Mouse (Mus musculus) naive thymus-derived CD4-positive, alpha-beta T cell, adult 5 months (primary cell): ENCODE data around the gene Arf6. TPM values are rescaled to one million over a fixed set of nuclear protein-coding genes. Genes with fewer than 3 reads are reported as not detected.

Source experiments
- polyA plus RNA-seq: library from polyadenylated mRNA; unstranded; fragments of 100-300 nt; shearing (Covaris generic); gene quantifications from one replicate; pipeline ENCODE4 v1.2.1, GENCODE M21; 2017

Arf6 gene
- 303 TPM for polyA plus RNA-seq

GRCm38 (mm10) chr12:69371854-69372671 is at the start of gene Arf6, which contains the start of gene Gm9887:
Arf6 (plus strand) TSS chr12:69372150.
Gm9887 (minus strand) TSS chr12:69372458.

GRCm38 (mm10) chr12:69356546-69357299 is 15.2 kb upstream of the Arf6 start, which contains the start of gene Nemf:
Nemf (minus strand) TSS chr12:69357165.

Other genes with a start within 250 kb of the Arf6 start
- 3,261 TPM for gene Rps29, start 213.0 kb upstream of the Arf6 start, polyA plus RNA-seq
- not detected for gene Lrr1, start 203.3 kb upstream of the Arf6 start, polyA plus RNA-seq
- gene Rpl36al, start 188.1 kb upstream of the Arf6 start, polyA plus RNA-seq: 348 TPM
- 46.2 TPM for gene Mgat2, start 188.0 kb upstream of the Arf6 start, polyA plus RNA-seq
- 10.6 TPM for gene Gm49383, start 175.0 kb upstream of the Arf6 start, polyA plus RNA-seq
- gene Dnaaf2, start 173.7 kb upstream of the Arf6 start, polyA plus RNA-seq: 6.5 TPM
- gene Gm49384, start 167.9 kb upstream of the Arf6 start, polyA plus RNA-seq: 8.7 TPM
- gene Pole2, start 144.0 kb upstream of the Arf6 start, polyA plus RNA-seq: 23.1 TPM
- 81.7 TPM for gene Klhdc1, start 131.0 kb upstream of the Arf6 start, polyA plus RNA-seq
- 192 TPM for gene Klhdc2, start 75.5 kb upstream of the Arf6 start, polyA plus RNA-seq
- gene Nemf, start 15.0 kb upstream of the Arf6 start, polyA plus RNA-seq: 133 TPM
- gene Gm9887, start 308 bp downstream of the Arf6 start, polyA plus RNA-seq: 3.5 TPM
- gene Vcpkmt, start 210.9 kb downstream of the Arf6 start, polyA plus RNA-seq: 1.8 TPM